Mouse (Mus musculus) cerebellum, adult 11-12 months (tissue): ENCODE measurements around the gene Sctr.

ENCODE experiments used
- DNase-seq: peaks from one replicate; pipeline ENCODE4 v3.0.0; 2022

Gene Sctr

DNA sequence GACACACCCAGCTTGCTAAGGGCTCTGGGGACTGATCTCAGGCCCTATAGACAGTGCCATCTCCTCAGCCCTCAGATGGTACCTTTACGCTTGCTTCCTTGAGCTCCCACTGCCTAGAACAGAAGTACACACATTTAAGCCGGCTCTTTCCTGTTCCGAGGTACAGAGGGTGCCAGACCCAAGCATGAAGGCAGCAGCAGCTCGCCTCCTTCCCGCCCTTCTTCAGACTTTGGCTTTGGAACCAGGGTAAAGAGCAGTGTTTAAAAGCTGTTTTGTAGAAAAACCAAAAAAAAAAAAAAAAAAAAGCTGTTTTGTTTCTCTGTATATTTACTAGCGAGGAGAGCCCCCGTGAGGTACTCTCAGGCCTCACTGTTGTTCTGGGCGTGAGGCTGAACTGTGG is 105.1 kb downstream of the Sctr start:
- DNase-seq = no peak

DNA sequence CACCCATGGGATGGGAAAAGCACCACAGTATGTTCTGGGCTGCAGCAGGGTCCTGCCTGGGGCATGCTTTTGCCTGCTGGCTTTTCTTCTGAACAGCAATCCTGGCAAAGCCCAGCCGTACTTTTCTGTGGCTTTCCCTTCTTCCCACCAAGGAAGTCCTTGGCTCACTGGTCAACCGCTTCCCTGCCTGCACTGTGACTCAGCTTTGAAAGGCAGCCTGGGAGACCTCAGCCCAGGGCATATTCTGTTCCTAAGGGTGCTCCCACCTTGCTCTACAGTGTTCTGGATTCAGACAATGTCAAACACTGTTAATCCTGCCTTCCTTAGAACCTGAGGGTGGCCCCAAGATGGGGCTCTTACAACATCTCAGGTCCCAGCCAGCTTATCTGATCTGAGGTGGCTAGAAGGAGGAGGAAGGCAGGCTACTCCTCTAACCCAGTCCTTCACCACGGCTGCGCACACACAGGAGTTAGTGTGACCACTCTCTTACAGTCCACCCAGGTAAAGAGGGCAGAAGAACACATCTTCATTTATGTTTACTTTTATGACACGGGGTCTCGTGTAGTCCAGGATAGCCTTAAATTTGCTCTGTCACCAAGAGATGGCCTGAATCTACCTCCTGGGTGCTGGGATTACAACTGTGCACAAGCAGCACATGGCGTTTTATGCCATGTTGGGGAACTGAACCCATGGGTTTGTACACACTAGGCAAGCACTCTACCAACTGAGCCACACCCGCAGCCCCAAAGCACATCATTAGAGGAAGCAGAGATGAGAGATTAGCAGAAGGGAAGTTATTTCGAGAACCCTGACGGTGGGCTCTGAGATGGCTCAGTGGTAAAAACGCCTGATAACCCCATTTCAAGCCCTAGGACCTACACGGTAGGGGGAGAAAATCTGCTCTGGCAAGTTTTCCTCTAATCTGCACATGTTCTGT is 105.8 kb downstream of the Sctr start:
- DNase-seq = no peak
